Mouse (Mus musculus) liver, adult 2 months (tissue): ENCODE data around the gene Mtnr1a.

Experiments
- CTCF ChIP-seq: fragments of 200-500 bp; IDR thresholded peaks from 2 replicates; pipeline ENCODE4 v1.5.1; 2011; ENCODE audit warnings: low read depth, low read length, control low read depth
- POLR2A ChIP-seq: fragments of 200-500 bp; IDR thresholded peaks from 2 replicates; pipeline ENCODE4 v1.6.1; 2011; ENCODE audit warnings: low read length, control low read depth; ENCODE audit not compliant: insufficient read depth; ENCODE audit errors: extremely low read depth

GRCm38 (mm10) chr8:45051236-45051635, 17.7 kb upstream of the Mtnr1a start:
- TF ChIP-seq CTCF: no peak
- TF ChIP-seq POLR2A: no peak
